Mouse (Mus musculus): ENCODE results near the gene Atp8a1. TPM values are rescaled to one million over a fixed set of nuclear protein-coding genes. Genes with fewer than 3 reads are reported as not detected.
A peak's percentile ranks its signal among the peaks of the same experiment; 100 is the strongest.

The Atp8a1 gene
- total RNA-seq, 2 experiments from 2014 or later = 21.8 to 22.4 TPM

- no peak for DNase-seq (ENCODE audit: low spot score in 2 of 2)
Observed at GRCm38 (mm10) chr5:67640596-67641312, 206.5 kb downstream of the Atp8a1 start.

DNA sequence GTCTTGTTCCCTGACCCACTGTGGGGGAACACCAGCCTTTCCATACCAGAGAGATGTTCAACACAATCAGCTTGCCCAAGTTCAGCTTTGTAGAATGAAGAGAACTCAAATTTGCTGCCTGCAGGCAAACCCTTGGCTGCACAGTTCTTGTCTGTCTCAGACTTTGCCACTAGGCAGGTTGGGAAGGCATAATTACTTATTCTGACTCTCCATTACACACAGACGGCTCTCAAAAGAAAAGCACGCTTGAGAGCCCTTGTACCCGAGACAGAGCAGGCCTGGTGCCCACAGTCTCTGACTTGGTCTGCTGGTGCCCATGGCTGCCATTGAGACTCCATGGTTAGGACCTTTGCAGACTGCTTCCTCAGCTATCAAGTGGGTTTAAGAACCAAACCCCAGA, 212.9 kb downstream of the Atp8a1 start:
- DNase-seq (ENCODE audit: low spot score in 2 of 2) = no peak

DNA sequence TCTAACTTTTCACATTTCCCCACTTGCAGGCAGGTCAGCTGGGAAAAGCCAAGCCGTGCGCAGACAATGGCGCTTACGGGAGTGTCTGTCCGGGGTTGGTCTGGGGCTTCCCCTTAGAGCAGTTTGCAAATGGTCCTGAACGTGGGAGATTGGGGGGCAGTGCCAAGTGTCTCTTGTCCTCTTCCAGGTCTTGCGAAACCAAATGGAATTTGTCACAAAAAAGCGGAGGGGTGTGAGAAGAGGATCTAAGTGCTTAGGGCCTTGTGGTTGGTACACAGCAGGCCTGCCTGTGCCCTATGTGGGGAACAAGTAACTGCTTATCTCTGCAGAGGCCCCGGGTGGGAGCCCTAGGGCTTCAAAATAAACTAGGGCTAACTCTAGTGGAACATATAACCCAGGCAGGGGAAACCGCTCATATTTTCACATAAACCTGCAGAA, 213.4 kb downstream of the Atp8a1 start:
- no peak for DNase-seq (ENCODE audit: low spot score in 2 of 2)

DNA sequence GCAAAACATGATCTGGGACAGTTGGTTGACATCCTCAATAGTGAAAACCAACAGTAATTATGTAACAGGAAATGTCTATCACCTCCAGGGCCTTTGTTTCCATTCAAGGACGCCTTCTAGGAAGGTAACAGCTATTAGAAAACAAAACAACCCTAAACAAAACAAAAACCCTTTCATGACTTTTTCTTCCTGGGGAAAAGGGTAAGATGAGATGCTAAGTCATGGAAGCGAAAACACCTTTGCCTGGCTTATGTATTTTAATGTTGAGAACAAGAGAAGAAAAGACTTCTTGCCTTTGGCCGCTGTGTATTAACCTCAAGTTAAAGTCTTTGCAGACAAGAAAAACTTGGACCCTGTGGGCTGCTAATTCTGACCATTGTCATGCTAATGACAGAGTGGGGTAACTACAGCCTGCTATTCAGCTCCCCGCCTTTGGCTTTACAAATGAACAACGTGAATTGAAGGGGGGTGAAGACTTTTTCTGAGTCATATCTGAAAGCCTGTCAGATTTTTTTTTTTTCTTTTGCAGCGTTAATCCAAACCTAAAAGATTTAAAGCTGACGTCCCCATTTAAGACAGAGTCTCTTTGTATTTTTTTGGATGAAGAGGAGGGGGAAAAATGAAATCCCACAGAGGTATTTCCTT, 214.0 kb downstream of the Atp8a1 start:
- no peak for DNase-seq (ENCODE audit: low spot score in 2 of 2)

- no peak for DNase-seq (ENCODE audit: low spot score in 2 of 2)
Observed at GRCm38 (mm10) chr5:67631261-67631660, 216.0 kb downstream of the Atp8a1 start.

DNA sequence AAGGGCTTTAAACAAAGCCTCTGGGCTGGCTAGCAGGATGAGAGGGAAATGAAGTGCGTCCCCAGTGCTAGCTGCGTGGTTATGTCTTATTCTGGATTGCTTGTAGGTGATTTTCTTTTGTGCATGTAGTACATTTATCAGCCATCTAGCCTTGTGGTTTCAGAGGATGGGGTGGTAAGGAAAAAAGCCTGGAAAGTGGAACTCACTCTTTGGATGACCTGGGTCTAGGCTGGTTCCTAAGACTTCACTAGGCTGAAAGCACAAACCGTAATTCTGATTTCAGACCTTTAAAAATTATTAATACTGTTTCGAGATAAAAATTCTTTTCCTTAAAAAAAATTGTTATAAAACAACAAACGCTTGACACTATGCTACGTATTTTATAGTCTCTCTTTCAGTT, 217.4 kb downstream of the Atp8a1 start:
- no peak for DNase-seq (ENCODE audit: low spot score in 2 of 2)

- DNase-seq (ENCODE audit: low spot score in 2 of 2) = no peak
Observed at GRCm38 (mm10) chr5:67629440-67629839, 217.8 kb downstream of the Atp8a1 start.

DNA sequence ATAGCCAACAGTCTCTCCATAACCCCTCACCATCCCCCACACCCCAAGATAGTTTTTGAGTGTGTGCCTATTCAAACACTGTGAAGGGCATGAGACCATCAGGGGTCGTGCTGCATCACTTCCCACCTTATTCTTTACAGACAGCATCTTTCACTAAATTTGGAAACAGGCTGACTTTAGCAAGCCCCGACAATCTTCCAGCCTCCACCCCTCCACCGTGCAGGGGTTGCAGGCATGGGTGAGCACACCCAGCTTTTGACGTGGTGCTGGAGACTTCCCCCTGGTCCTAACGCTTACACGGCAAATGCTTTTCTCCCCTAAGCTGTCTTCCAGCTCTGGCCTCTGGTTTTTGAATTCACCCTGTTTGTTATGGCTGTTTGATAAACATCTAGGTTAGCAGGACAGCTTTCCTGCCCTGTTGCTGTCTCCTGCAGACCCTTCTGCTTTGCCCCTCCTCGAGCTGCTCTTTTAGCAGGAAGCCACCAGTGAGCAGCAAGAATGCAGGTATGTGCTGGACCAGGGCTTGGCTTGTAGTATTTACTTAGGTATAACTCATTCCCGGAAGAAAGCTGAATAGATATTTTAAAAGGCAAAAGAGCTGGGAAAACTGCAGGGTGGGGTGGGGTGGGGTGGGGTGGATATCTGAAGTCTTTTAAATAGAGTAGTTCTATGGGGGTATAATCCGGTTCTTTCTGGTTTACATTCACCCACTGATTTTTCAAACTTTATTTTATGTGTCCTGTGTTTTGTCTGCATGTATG, 218.9 kb downstream of the Atp8a1 start:
- DNase-seq (ENCODE audit: low spot score in 2 of 2) = no peak

- DNase-seq (ENCODE audit: low spot score in 2 of 2) = no peak
Observed at GRCm38 (mm10) chr5:67621230-67621629, 226.0 kb downstream of the Atp8a1 start.

GRCm38 (mm10) chr5:67609520-67609837, 237.8 kb downstream of the Atp8a1 start:
- DNase-seq (ENCODE audit: low spot score in 2 of 2) = no peak

DNA sequence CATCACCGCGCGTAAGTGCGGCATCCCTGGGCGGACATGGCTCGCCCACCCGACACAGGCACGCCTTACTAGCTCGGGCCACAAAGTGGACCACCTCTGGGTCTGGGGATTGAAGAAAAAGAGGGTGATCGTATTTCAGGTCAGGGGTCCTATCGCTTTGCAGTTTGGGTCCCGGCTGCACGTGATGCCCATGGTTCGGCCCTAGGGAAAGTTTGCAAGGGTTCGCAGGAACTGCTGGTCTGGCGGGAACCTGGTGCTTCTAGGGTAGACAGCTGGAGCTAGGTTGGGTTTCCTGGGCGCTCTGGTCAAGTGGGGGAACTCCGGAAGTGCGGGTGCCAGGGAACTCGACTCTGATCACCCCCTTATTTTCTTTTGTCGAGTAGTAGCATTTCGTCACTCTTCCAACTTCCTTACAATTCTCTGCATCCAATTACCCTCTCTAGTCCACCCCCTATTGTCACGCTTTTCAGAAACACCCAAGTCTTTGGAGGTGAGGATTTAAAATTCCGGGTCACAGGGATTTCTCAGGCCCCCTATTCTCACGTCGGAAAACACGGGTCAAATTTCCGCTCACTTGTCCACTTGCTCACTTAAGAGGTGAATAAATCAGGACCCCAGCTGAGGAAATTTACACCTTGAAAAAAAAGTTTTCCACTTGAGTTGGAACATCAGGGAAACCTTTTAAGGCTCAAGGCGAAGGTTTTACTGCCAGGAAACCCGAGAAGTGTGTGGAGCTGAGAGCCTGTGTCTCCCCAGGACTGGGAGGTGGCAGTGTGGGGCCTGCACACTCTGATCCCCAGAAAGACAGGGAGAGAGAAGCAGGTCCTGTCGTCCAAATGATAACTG, 238.3 kb downstream of the Atp8a1 start:
- no peak for DNase-seq (ENCODE audit: low spot score in 2 of 2)

DNA sequence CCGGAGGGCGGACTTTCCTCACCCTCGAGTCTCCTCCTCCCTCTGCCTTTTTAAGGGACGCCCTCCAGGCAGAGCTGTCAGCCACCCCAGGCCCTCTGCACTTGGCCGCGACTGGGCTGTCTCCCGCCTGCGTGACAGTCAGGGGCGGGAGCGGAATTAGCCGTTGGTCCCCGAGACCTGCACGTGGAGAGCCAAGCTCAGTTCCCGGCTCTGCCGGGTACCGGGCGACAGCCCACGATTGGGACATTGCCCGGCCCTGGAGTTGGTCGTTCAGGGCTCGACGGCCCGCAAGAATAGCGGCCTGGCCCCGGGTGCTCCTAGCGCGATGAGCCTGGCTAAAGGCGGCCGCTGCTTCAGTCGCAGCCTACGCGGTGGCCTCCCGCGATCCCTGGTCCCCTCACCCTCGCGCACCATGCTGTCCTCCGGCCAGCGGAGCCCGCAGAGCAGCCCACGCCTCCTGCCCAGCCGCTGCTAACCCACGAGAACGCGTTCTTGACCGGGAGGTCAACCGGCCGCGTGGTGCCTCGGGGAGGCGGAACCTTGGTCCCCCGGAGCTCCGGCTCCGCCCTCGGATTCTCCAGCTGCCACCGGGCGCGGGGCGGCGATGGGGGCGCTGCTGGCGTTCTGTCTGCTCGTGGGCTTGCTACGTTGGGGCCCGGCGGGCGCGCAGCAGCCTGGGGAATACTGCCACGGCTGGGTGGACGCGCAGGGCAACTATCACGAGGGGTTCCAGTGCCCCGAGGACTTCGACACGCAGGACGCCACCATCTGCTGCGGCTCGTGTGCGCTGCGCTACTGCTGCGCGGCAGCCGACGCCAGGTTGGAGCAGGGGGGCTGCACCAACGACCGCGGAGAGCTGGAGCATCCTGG, 239.2 kb downstream of the Atp8a1 start, which contains the start of gene Shisa3:
Gene Shisa3 (plus strand): TSS at position 79 of the 870 bp plus-strand sequence.
- DNase-seq (ENCODE audit: low spot score in 2 of 2) = peak in 1 of 2 experiments; percentile 11

- no peak for DNase-seq (ENCODE audit: low spot score in 2 of 2)
Observed at GRCm38 (mm10) chr5:67606916-67607803, 240.1 kb downstream of the Atp8a1 start.

GRCm38 (mm10) chr5:67605951-67606350, 241.3 kb downstream of the Atp8a1 start:
- DNase-seq (ENCODE audit: low spot score in 2 of 2) = no peak

GRCm38 (mm10) chr5:67599935-67600334, 247.3 kb downstream of the Atp8a1 start:
- DNase-seq (ENCODE audit: low spot score in 2 of 2) = no peak

GRCm38 (mm10) chr5:67595629-67596028, 251.6 kb downstream of the Atp8a1 start:
- DNase-seq (ENCODE audit: low spot score in 2 of 2) = no peak

- no peak for DNase-seq (ENCODE audit: low spot score in 2 of 2)
Observed at GRCm38 (mm10) chr5:67595070-67595469, 252.2 kb downstream of the Atp8a1 start.

DNA sequence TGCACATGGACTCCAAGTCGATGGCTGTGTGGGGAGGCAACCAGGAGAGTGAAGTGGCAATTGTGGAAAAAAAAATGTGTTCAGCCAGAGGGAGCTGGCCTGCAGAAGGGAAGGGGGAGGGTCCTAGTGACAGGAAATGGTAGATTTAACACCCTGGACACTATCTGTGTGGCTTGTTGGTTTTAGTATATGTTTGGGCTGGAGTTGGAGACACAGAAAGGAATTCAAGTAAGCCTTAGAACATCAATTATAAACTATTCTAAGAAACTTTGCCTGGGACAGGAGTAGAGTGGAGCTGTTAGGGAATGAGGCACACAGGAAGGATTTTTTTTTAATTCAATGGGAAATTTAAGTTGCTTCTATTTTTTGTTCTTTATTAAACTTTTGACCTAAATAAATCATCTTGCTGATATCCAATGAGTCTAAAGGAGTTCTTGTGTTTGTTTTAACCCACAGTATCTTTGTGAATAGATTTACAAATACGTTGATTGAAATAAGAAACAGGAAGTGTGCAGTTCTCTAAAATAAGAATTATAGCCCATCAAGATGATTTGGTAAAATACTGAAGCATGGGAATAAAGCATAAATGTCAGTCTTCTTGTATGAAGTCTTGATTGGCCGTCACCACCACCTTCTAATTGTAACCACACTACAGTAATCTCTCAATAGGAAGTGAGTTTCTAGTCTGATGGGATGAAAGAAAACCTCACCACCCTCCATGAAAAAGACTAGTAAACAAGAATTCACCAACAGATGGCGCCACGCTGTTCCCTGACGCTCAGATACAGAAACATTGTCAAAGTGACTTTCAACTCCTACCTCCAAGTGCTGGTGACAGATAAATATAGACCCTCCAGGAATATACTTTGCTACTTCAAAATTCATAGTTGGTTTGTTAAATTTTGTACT, 267.3 kb downstream of the Atp8a1 start:
- no peak for DNase-seq (ENCODE audit: low spot score in 2 of 2)
